Mouse (Mus musculus) neural tube, embryonic 11.5 days (tissue): ENCODE results near the gene Ubr1. TPM values are rescaled to one million over a fixed set of nuclear protein-coding genes. Genes with fewer than 3 reads are reported as not detected.

ENCODE experiments used
- ATAC-seq: fragments of 200-750 bp; cut with Nextera tagmentation; 2 replicates; pipeline ENCODE4 v1.8.0; 2017; ENCODE audit warnings: moderate number of reproducible peaks, mild to moderate bottlenecking, moderate TSS enrichment, moderate library complexity; ENCODE audit not compliant: insufficient read depth, low FRiP score, low TSS enrichment
- DNase-seq: peaks from one replicate; pipeline ENCODE4 v3.0.0-alpha.2; 2015; ENCODE audit warnings: low spot score
- H3K27ac ChIP-seq: fragments of 300-500 bp; sonication (generic); 2 replicates; pipeline ENCODE4 v1.5.1; 2014; ENCODE audit warnings: low read depth, mild to moderate bottlenecking, low read length
- H3K27me3 ChIP-seq: fragments of 300-500 bp; sonication (generic); 2 replicates; pipeline ENCODE4 v1.6.1; 2014; ENCODE audit warnings: mild to moderate bottlenecking, low read length, mixed read lengths; ENCODE audit not compliant: control insufficient read depth, insufficient read depth
- H3K36me3 ChIP-seq: fragments of 300-500 bp; sonication (generic); 2 replicates; pipeline ENCODE4 v1.6.1; 2014; ENCODE audit warnings: mild to moderate bottlenecking, low read length, moderate library complexity, mixed read lengths; ENCODE audit not compliant: control insufficient read depth, insufficient read depth
- H3K4me1 ChIP-seq: fragments of 300-500 bp; sonication (generic); 2 replicates; pipeline ENCODE4 v1.6.1; 2014; ENCODE audit warnings: low read length, mixed read lengths; ENCODE audit not compliant: control insufficient read depth, insufficient read depth
- H3K4me2 ChIP-seq: fragments of 300-500 bp; sonication (generic); 2 replicates; pipeline ENCODE4 v1.6.1; 2014; ENCODE audit warnings: low read depth, mild to moderate bottlenecking, moderate library complexity
- H3K4me3 ChIP-seq: fragments of 300-500 bp; sonication (generic); 2 replicates; pipeline ENCODE4 v1.5.1; 2014; ENCODE audit warnings: low read depth, low read length
- H3K9ac ChIP-seq: fragments of 300-500 bp; sonication (generic); 2 replicates; pipeline ENCODE4 v1.6.1; 2014; ENCODE audit warnings: mild to moderate bottlenecking, low read length
- H3K9me3 ChIP-seq: fragments of 300-500 bp; sonication (generic); 2 replicates; pipeline ENCODE4 v1.6.1; 2016; ENCODE audit warnings: low read length; ENCODE audit not compliant: control insufficient read depth
- WGBS: fragments of 180-500 bp; shearing (Covaris S2); extraction: QIAGEN DNeasy Blood & Tissue Kit; methylation state at CpG from one replicate; pipeline ENCODE4 v1.1.7; 2014; 5-methylcytosine and 5-hydroxymethylcytosine counted together
- polyA plus RNA-seq: library from polyadenylated mRNA; unstranded; fragments of >200 nt; fragmentation: Nextera tagmentation; extraction: Ambion mirVana; gene quantifications from 2 replicates; pipeline ENCODE4 v1.2.1, GENCODE M21; 2014

Ubr1 gene
- polyA plus RNA-seq, 1 experiment from 2014 or later = 25.7 TPM

GRCm38 (mm10) chr2:120858131-120858530 is 112.4 kb downstream of the Ubr1 start:
- DNase-seq = no peak
- Histone ChIP-seq H3K9ac (no peak overlapping the region), H3K9me3 (no peaks in the 10 kb centered on the region), H3K36me3 (peaks cover 4% of the 10 kb centered on the region; the same call in 1 of the 2 replicates), H3K27ac (no peak overlapping the region), H3K4me3 (no peak overlapping the region), H3K4me2 (no peak overlapping the region), H3K4me1 (no peaks in the 10 kb centered on the region), H3K27me3 (no peaks in the 10 kb centered on the region)
- 90% methylated on average over 3 of the region's 3 CpGs for WGBS
- no peak for ATAC-seq

GRCm38 (mm10) chr2:120853151-120853550 is 117.4 kb downstream of the Ubr1 start:
- 95% methylated on average over 3 of the region's 3 CpGs for WGBS
- no peaks in the 10 kb centered on the region for H3K36me3 ChIP-seq

GRCm38 (mm10) chr2:120852626-120853025 is 117.9 kb downstream of the Ubr1 start:
- H3K4me3 ChIP-seq = no peak overlapping the region
- H3K27ac ChIP-seq = no peak overlapping the region
- ATAC-seq (no peak), DNase-seq (no peak)
- no peaks in the 10 kb centered on the region for H3K27me3 ChIP-seq
- H3K36me3 ChIP-seq = no peaks in the 10 kb centered on the region
- H3K4me2 ChIP-seq = no peak overlapping the region
- no peaks in the 10 kb centered on the region for H3K9me3 ChIP-seq
- 31% methylated on average over 1 of the region's 1 CpGs for WGBS
- H3K4me1 ChIP-seq = peaks cover 3% of the 10 kb centered on the region; the same call in 1 of the 2 replicates
- H3K9ac ChIP-seq = no peak overlapping the region

More at GRCm38 (mm10) chr2:120853151-120853550, 117.4 kb downstream of the Ubr1 start:
- no peak for ATAC-seq
- Histone ChIP-seq H3K27me3 (no peaks in the 10 kb centered on the region), H3K9me3 (no peaks in the 10 kb centered on the region), H3K4me1 (peaks cover 3% of the 10 kb centered on the region; the same call in 1 of the 2 replicates), H3K9ac (no peak overlapping the region), H3K4me2 (no peak overlapping the region), H3K27ac (no peak overlapping the region), H3K4me3 (no peak overlapping the region)
- DNase-seq = no peak

- H3K9me3 ChIP-seq = no peaks in the 10 kb centered on the region
- H3K27ac ChIP-seq = peak within 1 kb of the TSS; percentile 80
- DNase-seq (peak; percentile 98), ATAC-seq (peak; percentile 100)
- H3K4me2 ChIP-seq = peak within 1 kb of the TSS; percentile 58
- H3K36me3 ChIP-seq = no peaks in the 10 kb centered on the region
- peak within 1 kb of the TSS; percentile 84 for H3K9ac ChIP-seq
- H3K27me3 ChIP-seq = no peaks in the 10 kb centered on the region
- 1% methylated on average over 36 of the region's 39 CpGs for WGBS
- H3K4me3 ChIP-seq = peak within 1 kb of the TSS; percentile 96
- H3K4me1 ChIP-seq = peaks cover 3% of the 10 kb centered on the region; the same call in 1 of the 2 replicates
Observed at GRCm38 (mm10) chr2:120850424-120851082, 120.0 kb downstream of the Ubr1 start, which contains the start of gene Ttbk2. Gene Ttbk2, minus strand, starts transcription at chr2:120850604.

GRCm38 (mm10) chr2:120849449-120850423 is 120.8 kb downstream of the Ubr1 start, which contains the start of gene Cdan1:
Gene Cdan1, minus strand, starts transcription at chr2:120850128.
- Histone ChIP-seq H3K9ac (peak within 1 kb of the TSS; percentile 84), H3K27me3 (no peaks in the 10 kb centered on the region), H3K4me3 (peak within 1 kb of the TSS; percentile 96), H3K36me3 (no peaks in the 10 kb centered on the region), H3K4me1 (peaks cover 3% of the 10 kb centered on the region; the same call in 1 of the 2 replicates), H3K27ac (peak within 1 kb of the TSS; percentile 80), H3K4me2 (peak within 1 kb of the TSS; percentile 58), H3K9me3 (no peaks in the 10 kb centered on the region)
- peak; percentile 52 for ATAC-seq
- under 1% methylated on average over 57 of the region's 71 CpGs for WGBS
- peak; percentile 11 for DNase-seq

GRCm38 (mm10) chr2:120845280-120845679 is 125.2 kb downstream of the Ubr1 start:
- WGBS = 100% methylated on average over 1 of the region's 1 CpGs
- ATAC-seq = no peak
- Histone ChIP-seq H3K4me2 (no peak overlapping the region), H3K27me3 (no peaks in the 10 kb centered on the region), H3K4me1 (peaks cover 3% of the 10 kb centered on the region; the same call in 1 of the 2 replicates), H3K36me3 (no peaks in the 10 kb centered on the region), H3K9ac (no peak overlapping the region), H3K4me3 (no peak overlapping the region), H3K9me3 (no peaks in the 10 kb centered on the region), H3K27ac (no peak overlapping the region)
- DNase-seq = no peak

- no peak overlapping the region for H3K4me3 ChIP-seq
- ATAC-seq (no peak), DNase-seq (no peak)
- no peak overlapping the region for H3K9ac ChIP-seq
- H3K36me3 ChIP-seq = no peaks in the 10 kb centered on the region
- peaks cover under 1% of the 10 kb centered on the region; the same call in 1 of the 2 replicates for H3K4me1 ChIP-seq
- no peak overlapping the region for H3K4me2 ChIP-seq
- no peaks in the 10 kb centered on the region for H3K9me3 ChIP-seq
- no peak overlapping the region for H3K27ac ChIP-seq
- no peaks in the 10 kb centered on the region for H3K27me3 ChIP-seq
- 87% methylated on average over 4 of the region's 4 CpGs for WGBS
Observed at GRCm38 (mm10) chr2:120843990-120844389, 126.5 kb downstream of the Ubr1 start.

GRCm38 (mm10) chr2:120841211-120841610 is 129.3 kb downstream of the Ubr1 start:
- H3K36me3 ChIP-seq = no peaks in the 10 kb centered on the region
- no peak overlapping the region for H3K9ac ChIP-seq
- H3K27me3 ChIP-seq = no peaks in the 10 kb centered on the region
- no peak for ATAC-seq
- no peak overlapping the region for H3K27ac ChIP-seq
- H3K4me2 ChIP-seq = no peak overlapping the region
- H3K4me1 ChIP-seq = no peaks in the 10 kb centered on the region
- no peak for DNase-seq
- H3K4me3 ChIP-seq = no peak overlapping the region
- 92% methylated on average over 1 of the region's 1 CpGs for WGBS
- H3K9me3 ChIP-seq = no peaks in the 10 kb centered on the region; the same call in 1 of the 2 replicates
